Mouse (Mus musculus): ENCODE data around the gene Ccr1.

DNA sequence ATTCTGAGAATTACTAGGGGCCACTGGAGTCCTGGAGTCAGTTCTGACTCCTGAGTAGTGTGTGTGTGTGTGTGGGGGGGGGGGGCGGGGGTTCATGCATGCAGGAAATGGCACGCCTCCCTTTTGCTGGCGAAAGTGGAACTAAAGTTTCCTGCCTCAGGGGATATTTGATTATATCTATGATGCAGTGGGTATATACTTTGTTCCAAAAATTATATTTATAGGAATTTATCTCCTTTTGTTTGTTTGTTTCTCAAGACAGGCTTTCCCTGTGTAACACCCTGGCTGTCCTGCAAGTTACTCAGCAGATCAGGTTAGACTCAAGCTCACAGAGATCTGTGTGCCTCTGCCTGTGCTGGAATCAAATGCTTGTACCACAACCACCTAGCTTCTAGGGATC lies 21.2 kb upstream of the Ccr1 start:
- no peak for TF ChIP-seq POLR2A (IDR thresholded peaks at IDR 0.05; ENCODE audit: control insufficient read depth in 1 of 2, insufficient read depth in 1 of 2, low read depth in 1 of 2, low read length in 2 of 2, poor library complexity in 1 of 2)
- TF ChIP-seq E2F4 (IDR thresholded peaks at IDR 0.05; ENCODE audit: borderline replicate concordance, low read depth, low read length), result no peak
- TF ChIP-seq KAT2A (conservative IDR thresholded peaks at IDR 0.05; ENCODE audit: low read depth, low read length), result no peak
- TF ChIP-seq ZNF384 (IDR thresholded peaks at IDR 0.05; ENCODE audit: low read depth, low read length), result no peak
- TF ChIP-seq HCFC1 (IDR thresholded peaks at IDR 0.05; ENCODE audit: low read depth, low read length), result no peak

Measured in MEL (cell line).